ENCODE assay signal across 8 mouse cellular contexts in genomic region chr4:58910175-58911068, GRCm38 (mm10). TPM values are rescaled to one million over a fixed set of nuclear protein-coding genes. Genes with fewer than 3 reads are reported as not detected.
DNase-seq lines count a peak whose midpoint lies in the region; ATAC-seq lines count a peak whose summit lies in the region.

No protein-coding gene starts in this region.

- H3K36me3 ChIP-seq in kidney, embryonic 15.5 days, result no peaks in the 10 kb centered on the region
- no peaks in the 10 kb centered on the region for H3K36me3 ChIP-seq in embryonic facial prominence, embryonic 10.5 days (replicated peaks)
- no peaks in the 10 kb centered on the region for H3K36me3 ChIP-seq in hindbrain, embryonic 14.5 days (replicated peaks; ENCODE audit: control insufficient read depth, insufficient read depth)
- H3K36me3 ChIP-seq in midbrain, embryonic 15.5 days (replicated peaks), result no peaks in the 10 kb centered on the region

- H3K4me3 ChIP-seq in kidney, embryonic 15.5 days (replicated peaks), result peak overlapping the region; percentile 78
- H3K4me3 ChIP-seq in embryonic facial prominence, embryonic 10.5 days, result peak overlapping the region; percentile 97
- peak overlapping the region; percentile 96 for H3K4me3 ChIP-seq in hindbrain, embryonic 14.5 days (replicated peaks; ENCODE audit: low read length)
- peak overlapping the region; percentile 91 for H3K4me3 ChIP-seq in midbrain, embryonic 15.5 days

- peak overlapping the region; percentile 82; the same call in 1 of the 2 replicates for H3K9ac ChIP-seq in kidney, embryonic 15.5 days
- H3K9ac ChIP-seq in hindbrain, embryonic 14.5 days, result peak overlapping the region; percentile 95
- peak overlapping the region; percentile 99; the same call in 1 of the 2 replicates for H3K9ac ChIP-seq in midbrain, embryonic 15.5 days

- DNase-seq in kidney, postnatal 25 days, result no peak
- DNase-seq in embryonic facial prominence, embryonic 10.5 days (ENCODE audit: low spot score), result no peak
- no peak for DNase-seq in hindbrain, embryonic 14.5 days (ENCODE audit: low spot score)
- no peak for DNase-seq in thymus, postnatal 0 days (ENCODE audit: low spot score)
- DNase-seq in right cerebral cortex, adult 2 months (ENCODE audit: low spot score in 2 of 2), result no peak
- DNase-seq in urinary bladder, postnatal 10 days (ENCODE audit: low spot score), result no peak

- H3K27me3 ChIP-seq in kidney, embryonic 15.5 days, result no peaks in the 10 kb centered on the region
- H3K27me3 ChIP-seq in embryonic facial prominence, embryonic 10.5 days (replicated peaks; ENCODE audit: low read depth, poor library complexity, severe bottlenecking), result no peaks in the 10 kb centered on the region
- H3K27me3 ChIP-seq in hindbrain, embryonic 14.5 days (ENCODE audit: control insufficient read depth, insufficient read depth, low read length), result no peaks in the 10 kb centered on the region
- no peaks in the 10 kb centered on the region for H3K27me3 ChIP-seq in midbrain, embryonic 15.5 days (replicated peaks)

- peaks cover 15% of the 10 kb centered on the region for H3K4me1 ChIP-seq in kidney, embryonic 15.5 days
- H3K4me1 ChIP-seq in embryonic facial prominence, embryonic 10.5 days, result peaks cover 26% of the 10 kb centered on the region
- H3K4me1 ChIP-seq in hindbrain, embryonic 14.5 days (replicated peaks; ENCODE audit: control insufficient read depth, insufficient read depth, low read length), result peaks cover 14% of the 10 kb centered on the region
- H3K4me1 ChIP-seq in midbrain, embryonic 15.5 days, result peaks cover 14% of the 10 kb centered on the region

- WGBS in kidney, embryonic 15.5 days, result 30% methylated on average over 16 of the region's 16 CpGs
- 37% methylated on average over 16 of the region's 16 CpGs for WGBS in embryonic facial prominence, embryonic 10.5 days
- 32% methylated on average over 16 of the region's 16 CpGs for WGBS in hindbrain, embryonic 14.5 days
- WGBS in midbrain, embryonic 15.5 days, result 33% methylated on average over 16 of the region's 16 CpGs

- no peak for ATAC-seq in kidney, embryonic 15.5 days (replicated peaks; ENCODE audit: low FRiP score)
- ATAC-seq in hindbrain, embryonic 14.5 days (ENCODE audit: low FRiP score), result no peak
- ATAC-seq in midbrain, embryonic 15.5 days (replicated peaks), result no peak

- no peak overlapping the region for H3K27ac ChIP-seq in kidney, embryonic 15.5 days
- H3K27ac ChIP-seq in embryonic facial prominence, embryonic 10.5 days (replicated peaks), result peak overlapping the region; percentile 98; the same call in 1 of the 2 replicates
- H3K27ac ChIP-seq in hindbrain, embryonic 14.5 days, result peak overlapping the region; percentile 99
- H3K27ac ChIP-seq in midbrain, embryonic 15.5 days, result peak overlapping the region; percentile 100

- H3K9me3 ChIP-seq in kidney, embryonic 15.5 days (replicated peaks), result no peaks in the 10 kb centered on the region
- no peaks in the 10 kb centered on the region for H3K9me3 ChIP-seq in embryonic facial prominence, embryonic 10.5 days
- H3K9me3 ChIP-seq in hindbrain, embryonic 14.5 days (ENCODE audit: control insufficient read depth, low read length), result no peaks in the 10 kb centered on the region
- no peaks in the 10 kb centered on the region for H3K9me3 ChIP-seq in midbrain, embryonic 15.5 days

- peak overlapping the region; percentile 83 for H3K4me2 ChIP-seq in kidney, embryonic 15.5 days
- peak overlapping the region; percentile 77 for H3K4me2 ChIP-seq in hindbrain, embryonic 14.5 days (replicated peaks)
- peak overlapping the region; percentile 65 for H3K4me2 ChIP-seq in midbrain, embryonic 15.5 days

RNA-seq across cellular contexts. Expression of gene Ecpas, which starts 2.1 kb away (rescaled TPM):
- polyA plus RNA-seq in kidney, embryonic 15.5 days (2015; fragmentation: Nextera tagmentation; extraction: Ambion mirVana), result 27.8 and 31.0 TPM in 2 replicates
- polyA plus RNA-seq in embryonic facial prominence, embryonic 10.5 days (2016; fragmentation: Nextera tagmentation; extraction: Ambion mirVana), result 33.7 and 33.9 TPM in 2 replicates
- 47.8 and 49.3 TPM in 2 replicates for polyA plus RNA-seq in hindbrain, embryonic 14.5 days (2014; fragmentation: Nextera tagmentation; extraction: Ambion mirVana)
- polyA plus RNA-seq in midbrain, embryonic 15.5 days (2015; fragmentation: Nextera tagmentation; extraction: Ambion mirVana), result 33.3 and 35.2 TPM in 2 replicates
- polyA plus RNA-seq in thymus, postnatal 0 days (2015; fragmentation: Nextera tagmentation; extraction: Ambion mirVana), result 28.0 and 28.1 TPM in 2 replicates

RNA-seq across cellular contexts. Expression of gene Zkscan16, which starts 33.0 kb away (rescaled TPM):
- 0.74 and 0.84 TPM in 2 replicates for polyA plus RNA-seq in kidney, embryonic 15.5 days (2015; fragmentation: Nextera tagmentation; extraction: Ambion mirVana)
- polyA plus RNA-seq in embryonic facial prominence, embryonic 10.5 days (2016; fragmentation: Nextera tagmentation; extraction: Ambion mirVana), result 1.00 and 1.3 TPM in 2 replicates
- polyA plus RNA-seq in hindbrain, embryonic 14.5 days (2014; fragmentation: Nextera tagmentation; extraction: Ambion mirVana), result 2.8 and 3.2 TPM in 2 replicates
- 1.8 and 2.7 TPM in 2 replicates for polyA plus RNA-seq in midbrain, embryonic 15.5 days (2015; fragmentation: Nextera tagmentation; extraction: Ambion mirVana)
- polyA plus RNA-seq in thymus, postnatal 0 days (2015; fragmentation: Nextera tagmentation; extraction: Ambion mirVana), result 0.07 TPM in 1 of 2 replicates, not detected in the other
